Mouse (Mus musculus) ES-E14 (cell line): ENCODE data around the gene Gm572.

Experiments used
- MAFK ChIP-seq: IDR thresholded peaks from 2 replicates; pipeline ENCODE4 v1.6.1; 2014; ENCODE audit warnings: mild to moderate bottlenecking, low read depth, low read length, inconsistent platforms; ENCODE audit not compliant: insufficient read depth
- ZNF384 ChIP-seq: IDR thresholded peaks from 2 replicates; pipeline ENCODE4 v1.6.1; 2012; ENCODE audit warnings: low read depth, low read length, inconsistent platforms

- TF ChIP-seq ZNF384 (no peak), MAFK (no peak)
These were observed 19.5 kb upstream of the Gm572 start for GRCm38 (mm10) chr4:148623609-148624008.
